Mouse (Mus musculus) yolk sac, embryonic 10.5 days (tissue): Measurements from ENCODE around the gene Wnt7b.

Experiments used
- DNase-seq: peaks from one replicate; pipeline ENCODE4 v3.0.0-alpha.2; 2017; ENCODE audit warnings: low spot score

Gene Wnt7b

GRCm38 (mm10) chr15:85582356-85582910, at the start of gene Wnt7b:
Gene Wnt7b (minus strand): TSS chr15:85582473.
- DNase-seq, result no peak

DNA sequence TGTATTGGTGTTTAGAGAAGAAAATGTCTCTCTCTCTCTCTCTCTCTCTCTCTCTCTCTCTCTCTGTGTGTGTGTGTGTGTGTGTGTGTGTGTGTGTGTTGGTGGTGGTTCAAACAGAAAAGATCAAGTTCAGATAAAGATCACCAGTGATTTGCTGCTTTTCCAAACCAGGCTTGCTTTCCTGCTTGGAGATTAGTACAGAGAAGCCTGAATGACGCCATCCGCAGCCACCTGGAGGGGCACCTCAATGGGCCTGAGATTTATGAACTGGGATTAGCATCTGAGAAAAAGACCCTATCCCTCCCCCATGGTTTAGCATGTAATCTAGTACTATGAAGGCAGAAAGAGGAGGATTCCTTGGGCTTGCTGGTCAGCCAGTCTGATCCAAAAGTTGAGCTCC, 49.3 kb upstream of the Wnt7b start:
- no peak for DNase-seq

DNA sequence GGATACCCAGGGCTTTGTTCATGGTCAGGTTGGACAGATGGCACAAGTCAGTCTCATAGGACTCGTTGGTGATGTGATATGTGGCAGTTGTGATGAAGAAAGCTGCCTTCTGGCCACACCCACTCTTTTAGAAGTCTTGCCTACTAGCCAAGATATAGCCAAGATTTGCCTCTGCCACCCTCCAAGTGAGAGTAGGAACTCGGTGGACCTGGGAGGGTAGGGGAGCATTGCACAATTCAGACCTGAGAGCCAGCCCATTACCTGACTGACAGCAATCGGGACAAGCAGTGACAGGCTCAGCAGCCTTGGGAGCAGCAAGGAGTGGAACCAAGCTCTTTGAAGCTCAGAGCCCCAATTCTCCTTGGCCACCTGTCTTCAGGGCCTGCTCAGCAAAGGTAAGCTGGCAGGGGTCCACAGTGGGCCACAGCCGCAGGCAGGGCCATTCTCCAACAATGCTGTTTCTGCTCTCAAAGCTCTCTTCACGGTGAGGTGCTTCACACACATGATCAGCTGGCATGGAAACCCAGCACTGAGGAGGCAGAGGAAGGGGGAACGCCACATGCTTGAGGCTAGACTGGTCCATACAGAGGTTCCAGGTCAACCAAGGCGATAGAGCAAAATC, 47.8 kb upstream of the Wnt7b start:
- DNase-seq, result no peak

GRCm38 (mm10) chr15:85625666-85626279, 43.5 kb upstream of the Wnt7b start:
- no peak for DNase-seq

GRCm38 (mm10) chr15:85622213-85622612, 39.9 kb upstream of the Wnt7b start:
- no peak for DNase-seq

GRCm38 (mm10) chr15:85615537-85616100, 33.3 kb upstream of the Wnt7b start:
- no peak for DNase-seq

GRCm38 (mm10) chr15:85615075-85615474, 32.8 kb upstream of the Wnt7b start:
- no peak for DNase-seq

- DNase-seq, result no peak
These were observed 31.3 kb upstream of the Wnt7b start for GRCm38 (mm10) chr15:85613358-85614266.

- no peak for DNase-seq
These were observed 30.5 kb upstream of the Wnt7b start for GRCm38 (mm10) chr15:85612660-85613357.

DNA sequence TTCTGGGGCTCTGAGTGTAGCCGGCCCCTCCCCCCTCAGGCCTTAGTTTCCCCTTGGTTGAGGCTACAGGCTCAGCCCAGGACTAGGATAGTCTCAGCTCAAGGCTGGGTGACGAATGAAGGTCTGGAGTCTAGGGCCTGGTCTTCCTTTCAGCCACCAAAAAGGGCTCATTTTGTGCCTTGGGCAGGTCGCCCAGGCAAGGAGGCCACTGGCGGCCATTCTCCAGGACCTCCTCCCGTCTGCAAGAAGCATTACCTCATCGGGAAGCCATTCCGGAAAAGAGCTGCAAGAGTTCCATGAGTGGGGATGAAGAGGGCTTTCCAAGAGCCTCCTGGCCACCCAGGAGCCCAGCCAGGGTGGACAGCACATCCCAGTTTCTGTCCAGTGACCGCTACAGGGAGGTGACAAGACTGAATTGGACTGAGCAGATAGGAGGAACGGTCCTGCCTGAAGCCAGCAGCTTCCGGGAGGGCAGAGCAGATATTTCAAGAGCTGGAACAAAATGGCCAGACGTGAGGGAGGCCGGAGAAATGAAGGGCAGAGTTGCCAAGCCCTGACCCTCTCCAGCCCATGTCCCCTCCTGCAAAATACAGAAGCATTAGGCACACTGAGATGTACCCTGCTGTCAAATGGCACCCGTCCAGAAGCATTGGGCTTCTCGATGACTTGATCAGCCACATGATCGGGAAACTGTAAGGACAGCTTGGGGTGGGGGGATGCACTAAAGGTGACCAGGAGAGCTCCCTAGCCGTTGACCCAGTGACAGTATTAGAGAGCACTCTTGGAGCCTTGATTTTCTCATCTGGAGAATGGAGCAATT, 29.6 kb upstream of the Wnt7b start:
- DNase-seq, result no peak

DNA sequence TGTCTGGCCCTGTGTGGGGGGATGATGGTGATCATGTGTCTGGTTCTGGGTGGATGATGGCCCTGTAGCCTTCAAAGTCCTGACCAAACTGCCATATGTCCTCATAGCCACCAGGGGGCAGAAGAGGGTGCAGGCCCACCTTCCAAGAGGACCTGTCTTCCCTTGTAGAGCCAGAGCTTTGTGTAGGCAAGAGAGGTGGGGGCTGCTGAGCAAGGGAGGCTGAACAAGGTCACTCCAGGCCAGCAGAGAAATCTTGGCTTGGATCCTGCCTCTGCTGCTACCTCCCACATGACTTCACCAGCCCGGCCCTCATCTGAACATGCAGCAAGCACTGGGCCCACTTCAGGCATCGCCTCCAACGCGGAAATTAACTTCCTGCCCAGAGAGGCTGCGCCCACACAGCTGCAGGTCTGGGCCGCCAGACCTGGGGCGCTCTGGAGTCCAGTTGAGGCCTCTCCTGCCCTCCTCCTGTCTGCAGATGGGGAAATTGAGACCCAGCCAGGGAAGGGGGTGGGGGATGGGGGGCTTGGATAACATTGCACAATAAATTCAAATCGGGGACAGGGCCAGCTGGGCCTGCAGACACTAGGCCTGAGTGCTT, 28.4 kb upstream of the Wnt7b start:
- DNase-seq, result peak; percentile 50

DNA sequence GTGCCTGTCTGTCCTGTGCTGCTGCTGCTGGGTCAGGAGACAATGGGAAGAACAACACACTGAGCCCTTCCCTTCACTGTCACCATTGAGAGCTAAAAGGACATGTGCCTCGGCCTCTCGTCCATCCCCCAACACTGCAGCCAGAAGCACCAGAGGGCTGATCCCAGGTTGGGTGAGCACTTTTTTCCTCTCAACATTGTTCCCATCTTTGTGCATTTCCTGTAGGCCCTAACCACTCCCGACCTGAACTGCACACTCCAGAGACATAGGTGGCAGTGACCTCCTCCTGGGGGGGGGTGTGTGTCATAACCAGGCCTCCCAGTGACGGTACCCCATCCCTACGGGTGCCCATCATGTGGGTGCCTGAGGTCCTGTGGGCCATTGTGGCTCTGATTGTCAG, 27.8 kb upstream of the Wnt7b start:
- DNase-seq, result no peak

- no peak for DNase-seq
These were observed 27.2 kb upstream of the Wnt7b start for GRCm38 (mm10) chr15:85609266-85610004.

DNA sequence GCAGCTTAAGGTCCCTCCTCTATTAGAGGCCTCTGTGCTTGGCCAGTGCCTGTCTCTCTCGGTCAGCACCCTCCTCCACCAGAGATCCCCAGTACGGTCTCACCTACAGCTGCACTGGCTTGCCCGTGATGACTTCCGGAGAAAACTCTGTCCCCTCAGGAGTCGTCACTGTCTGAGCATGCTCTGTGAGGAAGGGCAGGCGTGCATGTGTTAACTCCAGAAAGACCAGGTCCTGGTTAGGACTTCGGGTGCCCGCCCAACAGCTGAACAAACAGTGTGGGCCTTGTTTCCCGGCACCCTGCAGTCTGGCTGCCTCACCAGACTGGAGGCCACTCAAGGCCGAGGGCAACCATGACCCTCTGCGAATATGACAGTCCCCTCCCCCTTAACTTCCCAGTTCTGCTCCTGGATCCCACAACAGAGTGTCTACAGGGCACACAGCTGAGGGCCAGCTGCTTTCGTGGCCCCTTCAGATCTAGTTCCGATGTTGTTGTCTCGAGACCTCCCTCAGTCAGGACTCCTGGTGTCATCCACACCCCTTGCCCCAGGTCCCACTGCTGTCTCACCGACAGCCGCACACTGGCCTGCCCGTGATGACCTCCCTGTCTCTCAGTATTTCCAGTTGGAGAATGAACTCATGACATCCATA, 23.8 kb upstream of the Wnt7b start:
- no peak for DNase-seq

GRCm38 (mm10) chr15:85604938-85605337, 22.7 kb upstream of the Wnt7b start:
- no peak for DNase-seq

GRCm38 (mm10) chr15:85604507-85604906, 22.2 kb upstream of the Wnt7b start:
- no peak for DNase-seq

GRCm38 (mm10) chr15:85603422-85603821, 21.1 kb upstream of the Wnt7b start:
- no peak for DNase-seq

- DNase-seq, result no peak
These were observed 20.5 kb upstream of the Wnt7b start for GRCm38 (mm10) chr15:85602733-85603132.

GRCm38 (mm10) chr15:85602021-85602420, 19.7 kb upstream of the Wnt7b start:
- no peak for DNase-seq
